Mouse (Mus musculus) brain, embryonic 14.5 days (tissue): ENCODE results near the gene Wrap53. TPM values are rescaled to one million over a fixed set of nuclear protein-coding genes. Genes with fewer than 3 reads are reported as not detected.
"Not testable (repeated sequence)": the region's sequence is repeated elsewhere in the genome, so short reads cannot be mapped to it uniquely, and the experiment has no call there.

Experiments used
- DNase-seq: peaks from one replicate; pipeline ENCODE4 v3.0.0-alpha.2; 2011; ENCODE audit warnings: low read depth
- CTCF ChIP-seq: fragments of 200-500 bp; IDR thresholded peaks from 2 replicates; pipeline ENCODE4 v1.5.1; 2012; ENCODE audit warnings: inconsistent platforms, mild to moderate bottlenecking, moderate library complexity, borderline replicate concordance; ENCODE audit not compliant: insufficient read depth, insufficient read length; ENCODE audit errors: extremely low read depth
- POLR2A ChIP-seq: fragments of 200-500 bp; IDR thresholded peaks from 2 replicates; pipeline ENCODE4 v1.6.1; 2012; ENCODE audit warnings: mild to moderate bottlenecking, inconsistent platforms, borderline replicate concordance; ENCODE audit not compliant: poor library complexity, insufficient read depth, insufficient read length, severe bottlenecking; ENCODE audit errors: extremely low read depth
- polyA plus RNA-seq: library from polyadenylated mRNA; depleted of rRNA; stranded (reverse); fragments of >200 nt; gene quantifications from 2 replicates; pipeline ENCODE4 v1.2.3, GENCODE M21; 2012

Wrap53 gene
- polyA plus RNA-seq, 1 experiment, result 20.9 TPM

DNA sequence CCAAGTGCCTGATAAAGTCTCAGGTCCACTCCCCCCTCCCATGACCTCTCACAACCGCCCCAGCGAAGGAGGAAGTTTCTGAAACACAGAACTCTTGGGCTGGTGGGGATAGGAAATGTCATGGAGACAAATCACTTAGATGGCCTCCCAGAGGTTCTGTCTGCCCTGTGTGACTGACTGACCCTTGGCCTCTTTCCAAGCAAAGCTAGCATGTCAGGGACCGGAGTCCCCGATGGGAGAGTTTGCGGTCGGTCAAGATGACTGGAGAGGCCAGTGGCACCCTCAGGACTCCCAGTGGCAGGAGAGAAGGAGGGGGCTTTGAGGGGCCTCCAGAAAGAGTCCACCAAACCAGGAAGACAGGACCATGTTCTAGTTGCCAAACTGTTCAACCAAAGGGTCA is 21.3 kb downstream of the Wrap53 start:
- no peak for DNase-seq
- TF ChIP-seq POLR2A (no peak), CTCF (no peak)

DNA sequence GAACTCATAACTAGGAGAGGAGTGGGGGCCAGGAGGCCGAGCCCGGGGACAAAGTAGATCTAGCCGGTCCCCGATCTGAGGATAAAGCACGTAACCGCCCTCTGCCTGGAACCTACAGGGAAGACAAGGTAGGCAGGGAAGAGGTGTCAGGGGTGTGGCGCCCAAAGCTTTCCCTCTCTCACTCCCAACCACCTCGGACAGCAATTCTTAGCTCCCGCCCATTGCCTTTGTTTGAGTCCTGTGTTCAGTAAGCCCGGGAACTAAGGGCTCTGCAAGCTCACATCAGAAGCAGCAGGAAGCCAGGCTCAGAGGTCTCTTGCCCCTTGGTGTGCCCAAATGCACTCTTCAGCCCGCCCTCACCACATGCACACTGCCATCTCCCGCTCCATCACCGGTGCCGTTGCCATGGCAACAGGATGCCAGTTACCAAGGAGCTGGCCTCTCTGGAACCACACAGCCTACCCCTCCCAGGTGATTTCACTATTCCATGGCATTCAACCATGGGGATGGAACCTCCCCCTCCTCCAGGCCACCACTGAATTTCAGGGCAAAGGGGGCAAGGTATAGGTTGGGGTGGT is 22.6 kb downstream of the Wrap53 start:
- peak; percentile 90 for DNase-seq
- no peak for TF ChIP-seq POLR2A
- TF ChIP-seq CTCF, result no peak

DNA sequence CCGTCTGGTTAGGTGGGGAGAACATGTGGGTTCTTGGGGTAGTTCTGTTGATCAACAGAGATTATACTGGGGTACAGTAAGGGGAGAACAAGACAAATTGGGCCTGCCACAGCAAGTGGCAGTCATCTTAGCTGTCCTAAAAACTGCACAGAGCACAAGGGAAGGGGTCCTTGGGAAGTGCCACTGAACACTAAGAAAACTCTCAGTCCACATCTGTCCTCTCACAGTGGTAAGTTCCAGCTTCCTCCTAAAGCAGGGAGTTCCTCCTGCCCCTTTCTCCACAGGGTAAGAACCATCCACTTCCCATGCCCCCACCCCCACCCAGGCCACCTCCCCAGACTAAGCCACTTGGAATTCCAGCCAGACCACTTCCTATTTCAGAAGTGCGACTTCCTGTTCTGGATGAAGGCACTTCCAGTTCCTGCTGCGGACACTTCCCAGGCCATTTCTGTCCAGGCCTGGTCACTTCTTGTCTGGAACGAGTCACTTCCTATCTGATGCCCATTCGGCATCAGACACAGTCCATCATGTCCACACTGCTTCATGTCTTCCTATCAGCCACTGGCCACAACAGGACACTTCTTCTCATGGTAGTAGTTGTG is 25.4 kb downstream of the Wrap53 start:
- no peak for DNase-seq
- TF ChIP-seq CTCF (no peak), POLR2A (no peak)

DNA sequence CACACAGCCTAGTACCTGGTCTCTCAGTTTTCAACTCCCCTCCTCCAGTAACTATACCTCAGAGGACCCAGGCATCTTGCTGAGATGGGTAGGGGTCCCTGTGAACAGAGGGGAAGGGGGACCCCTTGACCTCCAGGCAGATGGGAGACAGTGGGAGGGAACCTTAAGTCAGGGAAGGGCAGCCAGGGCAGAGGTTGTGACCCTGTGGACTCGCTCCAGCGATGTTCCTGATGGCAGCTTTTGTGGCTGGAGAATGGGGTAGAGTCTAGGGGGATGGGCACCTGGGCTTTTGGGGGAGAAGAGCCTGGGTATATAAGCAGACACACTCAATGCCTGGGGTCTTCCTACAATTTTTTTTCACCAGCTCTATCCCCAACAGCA is 26.7 kb downstream of the Wrap53 start:
- TF ChIP-seq POLR2A, result no peak
- TF ChIP-seq CTCF, result no peak
- DNase-seq, result no peak

DNA sequence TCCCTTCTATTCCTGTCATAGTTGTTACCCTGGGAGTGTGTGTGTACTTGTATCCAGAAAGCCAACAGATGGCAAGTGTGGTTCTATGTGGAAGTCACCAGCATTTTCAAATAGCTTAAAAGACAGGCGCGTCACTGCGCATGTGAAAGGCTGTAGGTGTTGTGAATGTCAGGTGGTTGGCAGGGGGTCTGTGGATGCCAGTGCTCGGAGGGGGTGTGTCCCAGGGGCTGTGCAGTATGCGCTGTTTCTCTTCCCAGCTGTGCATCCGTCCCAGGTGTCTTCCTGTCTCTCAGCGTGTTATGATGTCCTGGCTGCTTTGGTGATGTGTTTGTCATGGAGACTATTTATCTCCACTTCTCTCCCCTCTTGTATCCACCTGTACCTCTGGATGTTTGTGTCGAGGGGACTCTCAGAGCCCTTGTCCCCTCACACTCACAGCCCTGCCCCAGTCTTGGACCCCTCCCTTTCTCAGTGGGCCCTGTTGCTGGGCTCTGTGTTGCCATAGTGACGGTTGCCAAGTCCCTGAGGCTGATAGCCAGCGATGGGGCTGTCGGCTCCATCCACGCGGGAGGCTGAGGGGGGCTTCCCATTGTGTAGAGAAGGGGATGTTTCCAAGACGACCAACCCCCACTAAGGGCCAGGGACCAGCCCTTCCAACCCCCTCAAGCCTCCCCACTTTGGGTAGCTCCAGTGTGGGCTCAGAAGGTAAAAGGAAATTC is 27.3 kb downstream of the Wrap53 start:
- peak; percentile 95 for DNase-seq
- TF ChIP-seq CTCF (no peak), POLR2A (no peak)

DNA sequence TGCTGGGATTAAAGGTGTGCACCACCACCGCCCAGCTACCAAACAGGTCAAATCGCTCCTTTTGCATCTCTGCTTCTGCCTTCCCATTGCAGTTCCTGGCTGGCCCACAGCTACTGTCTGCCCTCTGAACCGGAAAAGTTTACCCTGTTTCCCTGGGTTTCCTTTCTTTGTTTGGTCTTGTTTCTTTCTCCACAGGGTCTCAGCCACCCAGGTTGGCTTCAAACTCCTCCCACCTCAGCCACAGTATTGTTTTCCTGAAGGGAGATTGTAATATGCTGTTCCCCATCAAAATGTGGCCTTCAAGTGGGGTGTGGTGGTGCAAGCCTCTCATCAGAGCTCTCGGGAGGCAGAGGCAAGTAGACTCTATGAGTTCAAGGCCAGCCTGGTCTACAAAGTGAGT is 28.7 kb downstream of the Wrap53 start:
- no peak for DNase-seq
- TF ChIP-seq CTCF (no peak), POLR2A (no peak)

DNA sequence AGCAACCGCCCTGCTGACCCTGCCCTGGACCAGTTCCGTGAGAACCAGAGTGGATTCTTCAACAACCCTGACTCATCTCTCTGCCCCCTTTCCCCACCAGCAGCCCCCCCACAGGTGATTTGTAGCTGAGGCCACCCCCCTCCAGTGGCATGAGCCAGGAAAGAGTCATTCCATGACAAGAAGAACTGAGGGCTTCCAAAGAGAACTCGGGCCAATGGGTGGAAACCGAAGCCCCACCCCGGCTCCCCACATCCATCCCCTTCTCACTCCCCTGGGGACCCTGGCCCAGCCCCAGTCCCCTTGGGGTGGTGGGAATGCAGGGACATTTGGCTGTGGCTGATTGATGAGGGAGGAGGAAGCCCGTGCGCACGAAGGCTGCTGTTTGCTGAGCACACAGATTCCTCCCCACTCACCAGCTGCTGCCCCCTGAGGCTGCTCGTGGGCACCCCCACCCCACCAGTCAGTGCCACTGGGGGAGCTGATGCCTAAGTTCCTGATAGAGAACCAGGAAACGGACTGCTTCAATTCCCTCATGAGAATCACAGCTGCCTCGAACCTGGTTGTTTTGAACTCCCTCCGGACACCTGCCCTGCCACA is 30.9 kb downstream of the Wrap53 start, which contains the start of gene Dnah2:
Dnah2 (minus strand) TSS at position 51 of the 597 bp plus-strand sequence.
- DNase-seq, result no peak
- TF ChIP-seq POLR2A (no peak), CTCF (no peak)

DNA sequence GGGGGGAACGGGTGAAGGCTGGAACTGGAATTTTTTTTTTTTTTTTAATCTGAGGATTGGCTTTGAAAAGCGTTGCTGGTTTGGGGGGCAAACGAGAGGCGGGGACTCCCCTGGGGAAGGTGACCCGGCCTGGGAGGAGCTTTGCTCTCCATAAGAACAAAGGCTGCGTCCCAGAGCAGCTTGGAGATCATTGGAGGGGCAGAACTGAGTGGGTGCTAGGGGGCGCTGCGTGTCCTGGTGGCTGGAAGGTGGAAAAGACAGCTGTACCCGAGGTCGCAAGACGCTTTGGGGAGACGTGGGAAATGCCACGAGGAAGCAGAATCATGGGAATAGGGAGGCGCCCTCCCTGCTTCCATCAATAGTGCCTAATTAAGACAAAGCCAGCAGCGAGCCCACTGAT is 33.0 kb downstream of the Wrap53 start:
- TF ChIP-seq POLR2A (no peak), CTCF (peak; percentile 49)
- no peak for DNase-seq

DNA sequence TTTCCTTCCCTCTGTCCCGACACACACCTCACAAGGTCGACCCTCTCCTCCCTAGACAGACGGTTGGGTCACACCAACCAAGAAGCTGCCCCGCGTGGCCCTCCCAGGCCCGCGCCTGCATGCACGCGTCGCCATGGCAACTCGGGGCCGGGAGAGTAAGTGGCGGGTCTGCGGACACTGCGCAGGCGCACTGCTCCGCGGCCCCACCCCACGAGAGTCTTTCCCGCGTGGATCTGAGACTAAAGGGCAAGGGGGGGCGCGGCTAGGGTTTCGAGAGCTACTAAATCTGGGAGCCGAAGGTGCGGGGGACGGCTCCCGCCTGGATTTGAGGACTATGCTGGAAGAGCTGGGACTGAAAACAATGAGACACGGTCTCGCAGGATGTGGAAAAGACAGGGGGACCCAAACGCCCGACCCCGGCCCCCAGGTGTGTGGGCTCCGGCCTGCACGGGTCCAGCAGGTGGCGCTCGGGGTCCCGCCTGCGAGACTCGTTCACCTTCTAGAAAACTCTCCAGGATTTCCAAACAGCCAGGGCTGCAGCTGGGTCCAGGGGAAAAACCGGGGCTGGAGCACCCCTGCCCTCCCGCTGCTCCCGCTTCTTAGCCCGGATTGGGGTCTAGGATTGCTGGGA is 33.5 kb downstream of the Wrap53 start:
- TF ChIP-seq CTCF (peak; percentile 60), POLR2A (no peak)

DNA sequence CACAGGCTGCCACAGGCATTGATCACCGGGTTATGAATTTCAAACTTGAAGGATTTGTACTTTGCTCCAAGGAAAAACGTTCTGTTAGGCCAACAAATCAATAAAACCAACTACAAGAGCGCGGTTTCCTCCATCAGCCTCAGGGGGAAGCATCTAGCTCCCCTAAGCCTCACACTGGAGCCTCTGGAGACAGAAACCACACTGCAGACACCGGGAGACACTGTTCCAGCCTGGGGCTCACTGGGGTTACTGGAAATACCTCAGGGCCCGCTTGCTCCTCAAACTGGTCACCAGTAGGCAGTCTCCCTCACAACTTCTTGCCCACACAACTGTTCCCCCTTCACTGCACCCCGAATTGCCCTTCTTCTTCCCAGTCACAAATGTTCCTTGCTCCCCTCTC is 34.1 kb downstream of the Wrap53 start:
- TF ChIP-seq POLR2A, result no peak
- peak; percentile 58 for DNase-seq

More for the DNA sequence above, 33.5 kb downstream of the Wrap53 start:
- DNase-seq, result peak; percentile 94

DNA sequence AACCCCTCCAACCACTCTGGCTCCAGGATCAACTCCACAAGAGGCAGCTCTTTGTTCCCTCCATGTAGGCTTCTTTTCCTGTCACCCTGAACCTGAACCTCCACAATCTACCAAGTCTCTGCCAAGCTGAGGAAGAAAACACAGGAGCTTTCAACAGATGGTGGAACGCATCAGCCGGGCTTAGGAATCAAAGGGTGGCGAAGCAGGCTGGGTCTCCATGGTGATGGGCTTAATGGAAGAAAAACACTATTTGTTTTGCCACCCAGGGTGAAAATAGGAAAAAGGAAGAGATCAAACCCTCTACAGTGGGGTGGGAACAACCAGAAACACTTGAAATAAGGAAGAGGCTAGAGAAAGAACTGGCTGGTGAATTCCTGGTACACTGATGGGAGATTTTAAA is 36.5 kb downstream of the Wrap53 start:
- peak; percentile 85 for DNase-seq
- TF ChIP-seq POLR2A, result no peak
- no peak for TF ChIP-seq CTCF

DNA sequence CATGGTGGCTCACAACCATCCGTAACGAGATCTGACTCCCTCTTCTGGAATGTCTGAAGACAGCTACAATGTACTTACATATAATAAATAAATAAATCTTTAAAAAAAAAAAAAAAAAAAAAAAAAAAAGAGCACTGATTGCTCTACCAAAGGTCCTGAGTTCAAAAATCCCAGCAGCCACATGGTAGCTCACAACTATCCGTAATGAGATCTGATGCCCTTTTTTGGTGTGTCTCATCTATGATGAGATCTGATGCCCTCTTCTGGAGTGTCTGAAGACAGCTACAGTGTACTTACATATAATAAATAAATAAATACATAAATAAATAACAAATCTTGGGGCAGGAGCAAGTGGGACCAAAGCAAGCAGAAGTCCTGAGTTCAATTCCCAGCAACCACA is 38.3 kb downstream of the Wrap53 start:
- not testable (repeated sequence) for DNase-seq
